Mouse (Mus musculus) ES-E14 (cell line): ENCODE data around the gene Cdh13.

Experiments
- CHD2 ChIP-seq: IDR thresholded peaks from 2 replicates; pipeline ENCODE4 v1.6.1; 2014; ENCODE audit warnings: mild to moderate bottlenecking, low read depth, low read length, inconsistent platforms
- HCFC1 ChIP-seq: IDR thresholded peaks from 2 replicates; pipeline ENCODE4 v1.6.1; 2012; ENCODE audit warnings: low read length, inconsistent platforms, borderline replicate concordance; ENCODE audit not compliant: insufficient read depth
- ZC3H11A ChIP-seq: IDR thresholded peaks from 2 replicates; pipeline ENCODE4 v1.6.1; 2012; ENCODE audit warnings: low read depth, mild to moderate bottlenecking, inconsistent platforms, low read length, borderline replicate concordance

GRCm38 (mm10) chr8:118565887-118566747, 282.6 kb downstream of the Cdh13 start:
- TF ChIP-seq HCFC1 (no peak), CHD2 (no peak), ZC3H11A (no peak)
